Mouse (Mus musculus): ENCODE results near the gene Bsn. TPM values are rescaled to one million over a fixed set of nuclear protein-coding genes. Genes with fewer than 3 reads are reported as not detected.

Bsn gene
- 100 to 1,000 TPM; 228 to 231 TPM for total RNA-seq (2021)
- long read RNA-seq, full-length matches to known transcripts, result 1 of 152 reads
- long read RNA-seq, partial matches to known transcripts, result 82 of 152 reads
- long read RNA-seq, other reads (novel, unspliced or antisense), result 69 of 152 reads

GRCm38 (mm10) chr9:108189787-108190679 is at the start of gene Bsn:
TSS of gene Bsn (minus strand) at chr9:108190384.
- DNase-seq (ENCODE audit: low spot score in 2 of 2), result peak; percentile 55 to 82

GRCm38 (mm10) chr9:108239951-108240350 is 49.8 kb upstream of the Bsn start:
- DNase-seq (ENCODE audit: low spot score in 2 of 2), result no peak

DNA sequence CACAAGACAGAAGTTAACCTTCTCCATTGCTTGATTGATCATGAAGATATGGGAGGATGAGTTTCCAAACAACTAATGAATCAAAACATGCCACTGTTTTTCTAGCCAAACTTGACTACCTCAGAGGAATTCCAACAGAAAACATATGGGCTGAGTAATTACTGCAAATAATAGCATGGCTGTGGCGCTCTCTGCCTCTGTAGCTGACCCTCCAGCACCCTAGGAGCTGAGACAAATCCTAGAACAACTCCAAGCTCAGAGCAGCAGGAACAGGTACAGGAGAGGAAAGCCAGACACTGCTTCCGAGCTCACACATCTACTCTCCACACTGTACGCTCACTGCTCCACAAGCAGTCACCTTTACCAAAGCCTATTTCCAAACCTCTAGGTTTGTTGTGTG is 48.6 kb upstream of the Bsn start:
- no peak for DNase-seq (ENCODE audit: low spot score in 2 of 2)

DNA sequence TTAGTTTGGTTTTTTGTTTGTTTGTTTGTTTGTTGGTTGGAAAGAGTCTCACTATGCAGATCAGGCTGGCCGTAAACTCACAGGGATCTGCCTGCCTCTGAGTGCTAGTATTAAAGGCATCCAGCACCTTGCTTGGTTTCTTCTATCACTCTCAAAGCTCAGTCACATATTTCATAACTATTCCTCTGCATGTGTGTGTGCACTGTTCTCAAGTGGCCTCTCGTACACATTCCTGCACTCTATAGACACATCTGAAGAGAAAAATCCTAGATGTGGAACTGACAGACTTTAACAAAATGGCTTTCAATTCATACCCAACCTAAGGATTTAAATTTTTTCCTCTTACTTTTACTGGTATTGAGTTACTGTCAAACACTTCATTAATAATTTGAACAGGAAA is 48.2 kb upstream of the Bsn start:
- DNase-seq (ENCODE audit: low spot score in 2 of 2), result no peak

DNA sequence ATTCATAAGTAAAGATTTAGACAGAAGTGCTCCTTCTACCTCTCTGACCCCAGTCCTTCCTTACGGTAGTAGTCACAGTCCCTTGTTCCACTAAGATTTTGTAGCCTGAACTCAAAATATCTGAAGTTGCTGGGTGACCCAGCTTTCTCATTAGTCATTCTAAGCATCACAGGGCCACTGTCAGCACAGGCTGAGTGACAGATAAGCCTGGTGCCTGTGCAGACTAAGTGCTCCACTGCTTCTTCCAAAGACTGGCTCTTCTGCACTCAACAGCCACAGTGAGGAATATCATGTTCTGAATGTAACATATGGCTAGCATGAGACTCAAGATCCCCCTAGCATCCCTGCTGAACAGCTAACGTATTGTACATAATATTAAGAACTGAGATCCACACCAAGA is 44.5 kb upstream of the Bsn start:
- DNase-seq (ENCODE audit: low spot score in 2 of 2), result peak in 1 of 2 experiments; percentile 43

DNA sequence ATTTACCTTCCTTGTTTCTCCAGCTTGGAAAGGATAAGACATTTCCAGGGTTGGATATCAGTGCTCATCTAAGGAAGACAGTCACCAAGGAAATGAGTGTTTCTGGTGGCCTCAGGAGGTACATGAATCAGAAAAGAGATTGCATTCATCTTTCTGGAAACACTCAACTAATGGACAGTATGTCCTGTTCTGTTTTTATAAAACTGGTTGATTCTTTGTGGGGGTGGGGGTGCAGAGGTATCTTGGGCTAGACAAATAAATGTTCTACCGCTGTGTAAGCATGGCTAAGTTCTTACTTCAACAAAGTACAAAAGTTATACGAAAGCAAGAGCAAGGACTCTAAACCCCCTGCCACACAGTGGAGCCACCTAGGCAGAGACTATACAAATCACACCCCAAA is 42.7 kb upstream of the Bsn start:
- no peak for DNase-seq (ENCODE audit: low spot score in 2 of 2)

DNA sequence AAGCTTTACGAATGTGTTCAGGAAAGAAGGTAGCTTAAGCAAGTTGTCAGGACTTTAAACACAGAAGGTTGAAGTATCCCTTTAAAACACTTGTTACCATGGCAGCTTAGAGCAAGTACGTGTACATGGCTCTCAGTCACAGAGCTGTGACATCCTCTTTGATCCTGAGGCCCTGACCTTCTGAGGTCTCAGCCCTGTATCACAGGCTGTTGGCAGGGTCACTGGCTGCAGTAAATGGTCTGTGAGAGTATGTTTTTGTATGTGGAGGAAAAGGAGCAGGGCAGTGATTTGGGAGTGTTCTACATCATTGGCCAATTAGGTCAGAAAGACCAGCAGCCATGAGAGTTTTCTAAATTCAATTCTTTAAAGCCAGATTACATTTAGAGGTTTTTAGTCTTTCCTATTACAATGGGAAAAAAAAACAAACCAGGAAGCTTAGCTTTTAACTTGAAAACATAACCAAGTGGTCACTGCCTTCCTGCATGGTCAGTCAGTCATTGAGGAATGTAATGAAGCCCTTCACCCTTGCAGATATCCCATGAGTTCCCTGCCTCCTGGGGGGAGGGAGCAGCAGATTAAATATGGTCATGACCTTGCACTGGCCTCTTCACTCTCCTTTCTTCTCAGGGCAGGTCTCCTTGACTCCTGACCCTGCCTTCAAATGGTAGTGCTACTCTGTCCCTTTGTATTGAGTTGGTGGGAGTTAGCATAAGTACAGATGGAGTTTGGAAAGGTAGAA is 37.9 kb upstream of the Bsn start:
- DNase-seq (ENCODE audit: low spot score in 2 of 2), result no peak

GRCm38 (mm10) chr9:108225166-108225565 is 35.0 kb upstream of the Bsn start:
- no peak for DNase-seq (ENCODE audit: low spot score in 2 of 2)

DNA sequence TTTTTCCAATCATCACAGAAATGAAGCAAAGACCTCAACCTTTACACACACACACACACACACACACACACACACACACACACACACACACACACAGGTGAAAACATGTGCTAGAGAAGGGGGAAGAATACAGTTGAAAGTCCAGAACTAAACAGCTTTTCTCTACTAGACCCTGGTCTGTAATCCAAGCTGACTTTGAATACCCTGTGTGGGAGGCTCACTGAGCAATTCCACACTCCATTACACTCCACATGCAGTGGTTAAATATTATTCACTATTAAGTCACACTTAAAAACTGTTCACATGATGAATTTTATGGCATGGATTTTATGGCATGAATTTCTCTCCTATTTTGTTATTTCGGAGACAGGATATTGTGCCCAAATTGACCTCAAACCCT is 33.4 kb upstream of the Bsn start:
- DNase-seq (ENCODE audit: low spot score in 2 of 2), result no peak

DNA sequence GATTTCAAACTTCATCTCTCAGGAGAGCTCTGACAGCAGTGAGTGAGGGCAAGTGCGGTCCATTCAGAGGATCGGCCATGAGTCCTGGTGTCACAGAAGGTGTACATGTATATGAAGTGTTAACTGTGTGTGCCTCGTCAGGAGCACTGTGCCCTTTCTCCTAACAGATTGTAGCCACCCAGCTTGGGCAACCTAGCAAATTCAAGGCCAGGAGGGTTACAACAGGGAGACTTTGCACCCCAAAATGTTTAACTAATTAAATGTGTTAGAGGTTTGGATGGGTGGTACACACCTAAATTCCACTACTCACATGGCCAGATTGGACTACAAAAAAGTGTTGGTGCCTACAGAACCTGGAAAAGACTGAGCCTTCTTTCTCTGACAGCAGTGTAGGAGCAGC is 31.4 kb upstream of the Bsn start:
- DNase-seq (ENCODE audit: low spot score in 2 of 2), result no peak

DNA sequence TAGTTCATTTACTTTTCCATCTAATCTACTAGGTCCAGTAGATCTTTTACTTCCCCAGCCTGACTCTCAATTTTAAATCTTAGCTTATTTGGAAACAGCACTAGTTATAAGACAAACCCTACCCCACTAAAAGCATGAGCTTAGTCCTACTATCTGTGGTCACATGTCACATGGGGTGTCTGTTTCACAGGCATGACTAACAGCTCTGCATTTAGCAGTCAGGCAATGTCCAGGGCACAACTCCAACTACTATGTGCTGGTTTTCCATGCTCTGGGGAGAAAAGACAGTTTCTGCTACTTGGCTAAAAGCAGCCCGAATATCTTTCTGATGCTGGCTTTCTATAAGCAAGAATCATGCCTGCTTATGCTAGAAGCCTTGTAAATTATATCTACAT is 30.2 kb upstream of the Bsn start:
- DNase-seq (ENCODE audit: low spot score in 2 of 2), result peak in 1 of 2 experiments; percentile 63

DNA sequence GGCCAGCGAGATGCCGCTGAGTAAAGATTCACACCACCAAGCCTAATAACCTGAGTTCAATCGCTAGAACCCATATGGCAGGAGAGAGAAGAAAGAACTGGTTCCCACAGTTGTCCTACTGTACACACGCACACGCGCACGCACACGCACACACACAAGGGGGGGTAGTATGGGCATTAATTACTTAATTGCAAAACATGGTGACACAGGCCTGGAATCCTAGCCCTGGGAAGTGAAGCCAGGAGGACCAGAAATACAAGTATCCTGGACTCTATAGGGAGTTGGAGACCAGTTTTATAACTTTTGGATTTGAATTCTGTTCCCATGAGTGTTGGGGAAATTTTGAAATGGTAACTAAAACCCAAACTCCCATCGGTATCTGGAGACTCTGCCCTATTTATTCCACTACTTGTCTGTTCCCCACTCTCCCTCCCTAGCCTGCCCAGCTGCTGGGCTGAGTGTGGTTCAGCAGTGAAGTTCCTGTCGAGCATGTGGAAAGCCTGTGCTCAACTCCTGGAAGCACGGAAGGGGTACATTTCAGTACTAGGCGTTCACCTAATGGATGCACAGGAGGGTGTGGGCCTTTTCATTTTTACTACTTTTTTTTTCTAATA is 29.7 kb upstream of the Bsn start:
- no peak for DNase-seq (ENCODE audit: low spot score in 2 of 2)

- no peak for DNase-seq (ENCODE audit: low spot score in 2 of 2)
These were observed 27.9 kb upstream of the Bsn start for GRCm38 (mm10) chr9:108217936-108218543.

DNA sequence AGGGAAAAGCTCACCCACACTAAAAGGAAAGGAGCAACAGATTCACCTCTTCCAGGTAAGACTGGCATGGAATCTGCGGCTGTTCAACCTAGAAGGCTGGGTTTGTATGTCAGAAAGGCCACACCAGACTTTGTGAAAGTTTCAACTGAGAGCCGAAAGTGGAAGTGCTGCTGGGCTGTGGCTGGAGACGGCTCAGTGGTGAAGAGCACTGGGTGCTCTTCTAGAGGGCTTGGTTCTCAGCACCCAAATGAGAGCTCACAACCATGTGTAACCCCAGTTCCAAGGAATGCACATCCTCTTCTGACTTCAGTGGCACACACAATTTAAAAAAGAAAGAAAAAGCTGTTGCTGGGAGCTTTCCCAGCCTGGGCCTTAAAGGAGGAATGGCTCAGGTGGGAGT is 27.2 kb upstream of the Bsn start:
- no peak for DNase-seq (ENCODE audit: low spot score in 2 of 2)

GRCm38 (mm10) chr9:108213105-108213504 is 22.9 kb upstream of the Bsn start:
- peak in 1 of 2 experiments; percentile 39 for DNase-seq (ENCODE audit: low spot score in 2 of 2)

- no peak for DNase-seq (ENCODE audit: low spot score in 2 of 2)
These were observed 22.2 kb upstream of the Bsn start for GRCm38 (mm10) chr9:108212426-108212825.

DNA sequence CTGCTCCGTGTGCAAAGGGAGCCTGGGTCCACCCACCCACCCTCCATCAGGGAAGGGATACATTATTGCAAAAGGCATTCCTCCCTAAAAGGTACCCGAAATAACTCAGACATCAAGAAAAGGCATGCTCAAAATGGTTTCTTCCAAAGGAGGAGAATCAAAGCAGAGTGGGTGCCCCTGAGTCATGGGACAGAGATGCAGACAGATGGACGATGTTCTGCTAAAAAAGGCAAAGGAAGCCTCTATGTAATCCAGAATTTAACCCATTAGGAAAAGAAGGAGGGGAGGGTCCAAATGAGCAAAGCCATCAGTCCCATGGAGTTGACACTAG is 15.4 kb upstream of the Bsn start:
- peak in 1 of 2 experiments; percentile 66 for DNase-seq (ENCODE audit: low spot score in 2 of 2)

- no peak for DNase-seq (ENCODE audit: low spot score in 2 of 2)
These were observed 14.8 kb upstream of the Bsn start for GRCm38 (mm10) chr9:108204884-108205570.

GRCm38 (mm10) chr9:108203015-108203414 is 12.8 kb upstream of the Bsn start:
- peak in 1 of 2 experiments; percentile 85 for DNase-seq (ENCODE audit: low spot score in 2 of 2)

- DNase-seq (ENCODE audit: low spot score in 2 of 2), result no peak
These were observed 12.0 kb upstream of the Bsn start for GRCm38 (mm10) chr9:108202169-108202568.

DNA sequence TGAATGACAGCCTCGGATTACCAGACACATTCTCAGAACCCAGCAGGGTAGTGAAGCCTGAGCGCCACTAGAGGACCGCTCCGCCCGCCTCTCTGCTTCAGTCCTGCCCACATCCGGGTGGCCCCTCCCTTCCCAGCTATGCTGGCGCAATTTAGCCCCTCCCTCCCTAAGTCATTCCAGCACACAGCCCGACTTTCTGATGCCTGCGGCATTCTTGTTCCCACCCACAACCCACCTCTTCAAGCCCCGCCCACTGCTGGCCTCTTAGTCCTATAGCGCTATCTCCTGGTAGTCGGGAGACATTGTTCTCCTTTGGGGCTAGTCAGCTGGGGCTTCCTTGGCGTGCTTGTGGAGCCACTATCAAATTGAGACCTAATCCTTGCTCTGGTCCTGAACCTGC is 11.0 kb upstream of the Bsn start:
- peak; percentile 92 to 94 for DNase-seq (ENCODE audit: low spot score in 2 of 2)
